Mouse (Mus musculus): ENCODE data around the gene Marc2.

The Marc2 gene

DNA sequence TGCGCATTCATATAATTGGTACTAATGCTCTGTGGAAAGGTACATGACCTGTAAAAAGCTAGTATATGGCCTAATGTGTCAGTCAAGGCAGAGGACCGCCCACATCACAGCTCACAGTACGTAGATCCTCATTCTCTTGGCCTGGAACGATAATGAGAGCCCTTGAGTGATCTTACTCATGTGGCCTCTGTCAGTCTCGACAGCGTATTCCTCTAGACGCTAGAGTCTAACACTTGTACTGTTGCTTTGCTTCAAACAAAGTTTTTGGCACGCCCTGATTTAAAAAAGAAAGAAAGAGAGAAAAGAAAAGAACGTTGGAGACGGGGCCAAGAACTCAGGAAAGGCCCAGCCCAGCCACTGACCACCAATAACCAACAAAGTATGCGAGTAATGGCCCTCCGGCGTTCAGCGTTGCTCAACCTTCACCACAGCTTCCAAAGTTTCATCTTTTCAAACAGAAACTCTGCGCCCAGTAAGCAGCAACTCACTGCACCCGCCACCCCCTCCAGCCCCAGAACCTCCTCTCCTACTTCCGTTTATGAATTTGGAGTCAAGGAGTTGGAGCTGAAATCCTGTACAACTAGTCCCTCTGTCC, 37.7 kb downstream of the Marc2 start:
- no peak for DNase-seq (ENCODE audit: low spot score)

DNA sequence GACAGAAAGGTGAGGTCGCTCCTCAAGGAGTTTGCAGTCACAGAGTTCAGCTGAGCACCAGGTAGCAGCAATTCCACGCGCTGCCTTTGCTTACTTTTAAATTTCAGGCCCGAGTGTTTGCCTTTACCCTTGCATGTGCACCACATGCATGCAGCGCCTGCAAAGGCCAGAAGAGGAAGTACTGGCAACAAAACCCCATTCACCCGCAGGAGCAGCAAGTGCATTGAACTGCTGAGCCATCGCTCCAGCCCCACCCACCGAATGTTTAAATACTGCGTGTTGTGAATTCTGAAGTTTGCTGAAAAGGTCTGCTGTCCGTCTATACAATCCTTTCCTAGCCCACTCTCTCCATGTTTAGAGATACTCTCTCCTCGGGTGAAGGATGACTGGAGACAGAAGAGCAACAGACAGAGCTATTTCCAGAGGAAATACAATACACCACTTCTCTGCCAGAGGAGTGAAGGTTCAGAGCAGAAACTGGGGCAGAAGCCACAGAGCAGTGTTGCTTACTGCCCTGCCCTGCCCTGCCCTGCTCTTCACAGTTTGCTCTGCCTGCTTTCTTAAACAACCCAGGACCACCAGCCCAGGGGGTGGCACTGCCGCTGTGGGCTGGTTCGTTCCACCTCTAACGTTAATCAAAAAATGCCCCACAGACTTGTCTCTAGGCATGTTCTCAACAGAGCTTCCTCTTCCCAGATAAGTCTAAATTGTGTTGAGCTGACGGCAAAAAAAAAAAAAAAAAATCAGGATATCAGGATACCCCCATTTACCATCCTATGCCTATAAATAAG, 38.4 kb downstream of the Marc2 start:
- no peak for DNase-seq (ENCODE audit: low spot score)

DNA sequence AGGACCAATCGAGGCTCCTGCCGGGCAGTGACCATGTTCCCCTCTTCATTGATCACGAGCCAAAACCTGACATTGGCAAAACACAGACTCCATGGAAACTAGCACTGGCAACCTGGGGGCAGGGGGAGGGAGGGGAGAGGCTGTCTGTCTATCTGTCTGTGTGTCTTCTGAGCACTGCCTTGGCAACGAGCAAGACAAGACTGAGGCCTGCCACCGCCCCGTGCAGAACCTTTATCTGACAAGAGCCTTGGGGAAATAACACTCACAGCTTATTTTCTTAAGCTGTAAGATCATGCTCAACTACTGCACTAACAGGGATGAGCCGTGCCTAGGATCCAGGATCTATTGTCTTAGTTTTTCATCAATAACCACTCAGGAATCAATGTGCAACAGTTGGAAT, 39.1 kb downstream of the Marc2 start:
- no peak for DNase-seq (ENCODE audit: low spot score)

DNA sequence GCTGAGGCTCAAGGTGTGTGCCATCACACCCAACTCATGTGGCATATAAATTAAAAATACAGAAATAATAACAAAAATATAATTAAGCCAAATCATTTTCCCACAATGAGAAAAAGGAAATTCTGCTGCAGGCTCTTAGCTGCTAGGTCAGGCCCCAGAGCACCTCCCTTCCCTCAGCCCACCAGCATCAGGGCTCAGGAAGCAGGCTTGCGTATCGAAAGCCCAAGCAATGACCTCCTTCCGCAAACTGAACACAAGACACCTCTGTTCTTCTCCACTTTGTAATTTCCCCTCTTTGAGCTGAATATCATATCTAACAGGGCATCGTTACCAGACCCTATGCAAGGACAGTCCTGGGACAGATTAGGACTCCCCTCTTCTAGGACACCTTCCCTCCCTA, 40.5 kb downstream of the Marc2 start:
- DNase-seq (ENCODE audit: low spot score), result no peak

DNA sequence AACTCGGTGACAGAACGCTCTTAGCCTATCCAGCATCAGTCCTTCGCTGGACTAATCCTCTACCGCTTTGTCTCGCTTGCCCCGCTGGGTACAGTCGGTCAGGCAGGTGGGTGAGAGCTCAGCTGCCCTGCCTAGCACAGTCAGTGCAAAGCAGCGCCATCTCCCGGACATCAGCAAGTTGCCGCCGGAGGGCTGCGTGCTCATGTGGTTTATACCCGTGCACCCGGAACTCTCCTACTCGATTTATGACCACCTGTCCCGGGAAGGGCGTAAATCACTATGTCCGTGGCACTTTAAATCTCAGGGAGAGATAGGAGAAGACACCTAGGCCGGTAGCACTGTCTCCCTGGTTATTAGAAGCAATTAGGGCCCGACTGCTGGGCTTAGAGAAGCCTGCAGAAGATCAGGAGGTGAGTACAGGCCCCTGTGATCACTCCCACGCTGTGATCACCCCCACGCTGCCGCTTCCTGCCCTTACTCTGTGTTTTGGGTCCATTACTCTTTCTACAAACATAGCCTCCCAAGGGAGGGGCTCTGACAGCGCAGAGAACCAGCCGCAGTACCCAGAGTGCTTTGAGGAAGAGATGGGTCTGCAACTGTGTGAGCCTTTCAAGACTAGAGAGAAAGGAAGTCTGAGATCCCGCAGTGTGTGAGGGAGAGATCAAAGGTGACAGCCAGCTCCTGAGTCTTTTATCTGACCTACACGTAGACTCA, 52.9 kb downstream of the Marc2 start:
- DNase-seq (ENCODE audit: low spot score), result no peak

DNA sequence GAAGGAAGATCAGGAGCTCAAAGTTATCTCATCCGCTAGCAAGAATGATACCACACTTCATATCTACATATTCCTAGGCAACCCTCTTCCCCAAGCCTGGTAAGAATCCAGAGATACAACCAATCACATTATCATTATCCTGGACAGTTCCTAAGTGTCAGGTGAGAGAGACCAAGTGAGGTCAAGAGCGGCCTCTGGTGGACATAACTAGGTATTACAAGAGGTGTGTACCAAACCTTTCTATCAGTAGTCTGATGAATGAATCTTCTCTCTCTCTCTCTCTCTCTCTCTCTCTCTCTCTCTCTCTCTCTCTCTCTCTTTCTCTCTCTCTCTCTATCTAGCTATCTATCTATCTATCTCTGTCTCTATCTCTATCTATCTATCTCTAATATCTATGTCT, 55.1 kb downstream of the Marc2 start:
- DNase-seq (ENCODE audit: low spot score), result no peak

DNA sequence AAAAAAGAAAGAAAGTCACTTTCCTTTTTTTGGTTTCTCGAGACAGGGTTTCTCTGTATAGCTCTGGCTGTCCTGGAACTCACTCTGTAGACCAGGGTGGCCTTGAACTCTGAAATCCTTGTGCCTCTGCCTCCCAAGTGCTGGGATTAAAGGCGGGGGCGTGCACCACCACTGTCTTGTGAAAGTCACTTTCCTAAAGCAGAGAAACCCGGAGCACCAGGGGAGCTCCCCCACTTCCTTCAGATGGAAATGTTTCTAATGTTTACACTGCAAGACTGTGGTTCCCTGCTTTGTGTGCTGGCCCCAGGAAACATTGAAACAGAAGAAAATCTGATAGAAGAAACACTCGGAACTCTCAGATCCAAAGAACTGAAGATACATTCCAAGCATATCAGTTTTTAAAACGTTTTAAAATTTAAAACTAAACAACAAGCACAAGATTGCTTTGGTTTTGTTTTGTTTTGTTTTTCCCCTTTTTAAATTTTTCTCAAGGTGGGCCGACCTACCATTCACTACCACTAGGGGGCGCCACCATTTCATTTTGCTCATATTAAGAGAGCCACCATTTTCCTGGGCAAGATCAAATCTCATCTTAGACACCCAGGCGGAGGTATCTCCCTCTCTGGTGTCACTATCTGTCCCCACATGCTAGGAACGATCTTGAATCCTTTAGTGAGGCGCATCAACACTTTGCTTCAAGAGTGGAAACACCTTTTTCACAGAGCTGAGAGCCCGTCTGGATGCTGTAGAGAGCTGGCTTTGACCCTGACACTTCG, 59.7 kb downstream of the Marc2 start:
- no peak for DNase-seq (ENCODE audit: low spot score)

DNA sequence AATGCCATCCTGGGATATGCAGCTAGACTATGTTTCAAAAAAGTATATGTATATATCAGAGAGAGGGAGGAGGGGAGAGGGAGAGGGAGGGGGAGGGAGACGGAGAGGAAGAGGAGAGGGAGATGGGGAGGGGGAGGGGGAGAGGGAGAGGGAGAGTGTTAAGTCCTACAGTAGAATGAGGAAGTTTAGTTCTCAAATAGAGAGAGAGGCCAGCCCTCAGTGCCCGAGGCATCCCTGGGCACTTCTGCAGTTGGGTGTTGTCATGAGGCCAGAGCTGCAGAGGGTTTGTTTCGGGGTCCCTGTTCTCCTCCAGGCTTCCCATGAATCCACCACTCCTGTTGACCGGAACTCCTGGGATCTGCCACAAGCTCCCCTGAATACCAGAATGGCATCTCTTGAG, 62.6 kb downstream of the Marc2 start:
- no peak for DNase-seq (ENCODE audit: low spot score)

DNA sequence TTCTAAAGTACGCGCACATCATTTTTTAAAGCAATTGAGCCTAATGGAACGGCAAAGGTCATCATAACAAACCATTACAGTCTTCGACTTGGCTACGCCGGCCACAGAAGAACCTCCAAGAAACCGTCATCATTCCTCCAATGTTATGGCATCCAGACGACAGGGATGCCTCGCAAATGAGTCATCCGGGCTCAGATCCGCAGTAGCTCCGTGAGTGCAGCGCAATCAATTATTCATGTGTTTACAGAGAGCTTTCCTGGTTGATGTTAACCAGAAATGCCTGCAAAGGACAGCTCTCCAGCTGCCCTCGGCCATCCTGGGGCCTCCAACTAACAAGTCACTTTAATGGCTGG, 64.1 kb downstream of the Marc2 start:
- no peak for DNase-seq (ENCODE audit: low spot score)

DNA sequence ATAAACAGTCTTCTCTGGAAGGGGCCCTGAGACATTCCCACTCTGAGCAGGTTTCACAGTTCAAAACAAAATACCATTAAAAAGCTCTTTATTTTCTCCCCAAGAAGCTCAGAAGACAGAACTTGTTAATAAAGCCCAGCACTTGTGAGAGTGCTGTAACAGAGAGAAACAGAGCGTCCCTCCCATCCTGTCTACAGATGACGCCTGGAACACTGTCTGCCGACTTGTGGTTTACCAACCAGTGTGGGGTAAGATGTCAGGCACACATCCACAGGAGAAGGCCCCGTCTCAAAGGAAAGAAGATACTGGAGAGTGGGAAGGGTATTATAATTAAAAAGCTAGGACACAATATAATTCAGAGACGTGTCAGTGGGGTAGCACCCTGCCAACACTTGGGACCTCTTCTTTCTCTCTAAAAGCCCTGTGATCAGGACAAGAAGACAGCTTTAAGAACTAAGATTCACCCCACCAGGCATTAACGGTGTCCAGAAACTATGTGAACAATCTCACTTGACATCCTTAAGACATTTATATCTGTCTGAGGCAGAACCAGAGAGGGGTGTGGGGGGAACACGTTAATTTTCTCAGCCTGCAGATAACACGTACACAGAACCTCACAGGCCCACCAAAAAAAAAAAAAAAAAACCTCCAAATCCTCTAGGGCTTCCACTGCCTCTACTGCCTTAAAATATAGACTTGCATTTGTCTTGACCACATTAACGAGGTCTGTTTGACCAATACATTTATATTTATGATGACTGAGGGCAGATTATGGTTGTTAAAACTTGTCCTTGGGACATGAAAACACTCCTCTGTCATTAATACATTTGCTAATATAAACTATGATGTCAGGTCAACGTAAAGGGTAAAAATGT, 64.7 kb downstream of the Marc2 start:
- DNase-seq (ENCODE audit: low spot score), result no peak

DNA sequence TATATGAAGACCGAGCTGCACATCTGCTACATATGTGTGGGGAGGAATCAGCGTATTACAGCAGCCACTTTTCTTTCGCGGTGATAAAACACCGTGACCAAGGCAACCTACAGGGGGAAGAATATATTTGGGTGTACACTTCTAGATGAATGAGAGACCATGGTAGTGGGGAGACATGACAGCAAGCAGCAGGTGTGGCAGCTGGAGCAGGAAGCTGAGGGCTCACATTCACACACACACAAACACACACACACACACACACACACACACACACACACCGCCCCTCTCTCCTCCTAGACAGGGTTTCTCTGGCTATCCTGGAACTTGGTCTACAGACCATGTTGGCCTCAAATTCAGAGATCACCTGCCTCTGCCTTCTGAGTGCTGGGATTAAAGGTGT, 68.1 kb downstream of the Marc2 start:
- DNase-seq (ENCODE audit: low spot score), result no peak

DNA sequence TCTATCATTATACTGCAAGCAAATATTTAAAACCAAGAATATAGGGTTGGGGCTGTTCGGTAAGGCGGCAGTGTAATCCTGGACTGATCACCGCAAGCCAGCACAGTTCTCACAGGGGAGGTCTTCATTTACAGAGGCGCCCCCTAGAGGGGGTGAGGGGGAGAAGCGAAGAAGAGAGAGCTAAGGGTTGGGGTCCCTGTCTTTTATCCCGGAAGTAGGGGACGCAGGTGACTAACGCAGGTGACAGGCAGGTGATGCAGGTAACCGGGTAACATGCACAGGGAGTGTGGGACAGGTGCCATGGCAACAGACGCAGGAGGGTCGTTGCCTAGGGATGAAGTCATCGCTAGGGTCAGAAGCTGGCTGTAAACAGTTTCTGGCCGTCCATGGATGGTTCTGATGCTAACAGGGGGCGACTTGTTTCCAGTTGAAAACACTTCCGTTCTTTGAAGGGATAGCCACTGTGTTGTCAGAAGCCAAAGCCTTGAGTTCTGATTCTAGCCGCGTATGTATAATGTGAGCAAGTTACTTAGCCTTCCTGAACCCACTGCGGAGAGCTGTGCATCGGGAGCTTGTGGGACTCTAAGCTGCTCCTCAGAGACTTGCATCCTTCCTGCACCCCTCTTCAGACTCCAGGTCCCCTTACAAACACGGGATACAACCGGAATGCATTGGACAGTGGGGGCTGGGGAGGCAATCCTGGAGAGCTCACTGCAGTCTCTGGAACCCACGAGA, 69.0 kb downstream of the Marc2 start:
- DNase-seq (ENCODE audit: low spot score), result no peak

DNA sequence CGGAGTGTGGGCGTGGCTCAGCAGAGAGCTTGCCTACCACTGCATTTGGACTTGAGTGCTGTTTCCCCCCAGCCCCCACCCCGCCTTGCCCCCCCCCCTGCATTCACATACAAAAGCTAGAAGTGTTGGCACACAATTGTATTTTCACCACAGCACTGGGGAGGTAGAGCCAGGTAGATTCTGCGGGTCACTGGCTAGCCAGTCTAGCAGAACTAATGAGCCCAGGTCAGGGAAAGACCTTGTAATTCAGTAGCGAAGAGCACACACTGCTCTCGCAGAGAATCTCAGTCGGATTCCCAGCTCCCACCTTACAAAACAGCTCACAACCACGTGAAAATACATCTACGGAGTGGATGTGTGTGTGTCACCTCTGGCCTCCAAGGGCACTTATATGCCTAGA, 71.0 kb downstream of the Marc2 start:
- DNase-seq (ENCODE audit: low spot score), result no peak

DNA sequence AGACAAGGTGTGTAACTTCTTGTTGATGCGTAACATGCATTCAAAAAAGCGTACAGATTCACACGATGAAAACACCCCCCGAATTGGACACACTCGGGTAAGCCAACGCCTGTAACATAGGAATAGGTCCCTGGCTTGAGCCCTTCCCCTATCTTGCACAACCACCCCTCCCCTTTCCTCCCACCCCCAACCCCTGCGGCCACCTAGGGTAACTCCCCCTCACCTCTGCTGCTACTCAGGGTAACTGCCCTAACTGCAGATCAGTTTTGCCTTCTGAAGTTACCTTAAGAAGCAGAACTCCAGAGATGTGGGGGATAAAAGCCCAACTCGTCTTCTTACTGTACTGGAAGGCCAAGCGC, 74.4 kb downstream of the Marc2 start:
- DNase-seq (ENCODE audit: low spot score), result no peak

DNA sequence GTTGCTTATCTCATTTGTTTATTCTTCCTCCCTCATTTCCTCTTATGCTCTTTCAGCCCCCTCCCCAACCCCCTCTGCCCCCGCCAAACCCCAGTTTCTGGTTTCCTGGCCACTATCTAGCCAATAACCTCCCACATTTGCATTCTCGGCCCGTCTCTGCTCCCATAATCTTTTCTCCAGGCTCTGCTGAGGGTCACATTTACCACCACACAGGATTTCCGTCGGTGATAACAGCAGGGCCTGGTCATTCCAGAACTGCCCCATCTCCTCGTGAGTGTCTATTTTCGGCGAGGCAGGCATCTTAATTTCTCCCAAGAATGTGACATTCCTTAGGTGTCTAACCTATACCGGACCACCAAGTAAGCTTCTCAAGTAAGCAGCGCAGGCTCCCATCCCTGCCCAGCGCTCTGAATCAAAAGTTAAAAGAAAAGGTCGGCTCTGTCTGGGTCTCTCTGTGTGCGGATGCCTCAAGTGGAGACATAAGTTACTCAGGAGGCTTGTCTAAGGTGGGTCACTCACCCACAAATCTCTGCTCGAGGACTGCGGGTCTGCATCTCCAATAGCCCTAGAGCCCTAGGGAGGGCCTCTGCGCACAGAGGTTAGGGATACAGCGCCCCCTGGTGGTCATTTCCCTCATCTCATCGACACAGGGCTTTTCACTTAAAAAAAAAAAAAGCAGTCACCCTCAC, 74.9 kb downstream of the Marc2 start:
- DNase-seq (ENCODE audit: low spot score), result peak; percentile 56

DNA sequence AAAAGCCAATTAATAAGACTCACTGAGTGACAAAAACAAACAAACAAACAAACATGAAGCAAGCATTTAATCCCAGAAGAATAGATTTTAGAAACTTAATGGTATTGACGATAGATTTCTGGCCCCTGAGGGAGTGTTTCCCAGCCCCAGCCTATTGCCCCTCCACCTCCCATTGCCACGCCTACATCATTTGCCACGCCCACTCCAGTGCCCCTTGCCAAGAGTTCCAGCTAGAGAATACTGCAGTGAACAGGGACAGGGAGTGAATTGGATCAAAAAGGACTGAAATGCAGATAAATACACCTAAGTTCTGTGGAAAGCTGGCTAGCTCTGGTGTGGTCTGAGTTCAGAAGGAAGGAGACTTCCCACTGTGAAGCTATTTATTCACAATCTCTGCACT, 82.4 kb downstream of the Marc2 start:
- no peak for DNase-seq (ENCODE audit: low spot score)

Data from ovary, postnatal 10 days (tissue).